Mouse (Mus musculus): ENCODE measurements around the gene Tnfrsf1b. TPM values are rescaled to one million over a fixed set of nuclear protein-coding genes. Genes with fewer than 3 reads are reported as not detected.

Gene Tnfrsf1b
- 2.6 TPM in 2 replicates for polyA plus RNA-seq (2016; fragmentation: Nextera tagmentation; extraction: Ambion mirVana)

GRCm38 (mm10) chr4:145246173-145247011, at the start of gene Tnfrsf1b:
TSS of gene Tnfrsf1b (minus strand) at chr4:145246870.
- under 1% methylated on average over 47 of the region's 47 CpGs for WGBS
- Histone ChIP-seq H3K27ac (replicated peaks) (no peak within 1 kb of the TSS), H3K27me3 (peaks cover 34% of the 10 kb centered on the region), H3K4me3 (peak within 1 kb of the TSS; percentile 43), H3K36me3 (no peaks in the 10 kb centered on the region), H3K9ac (replicated peaks) (peak within 1 kb of the TSS; percentile 46; the same call in 1 of the 2 replicates), H3K9me3 (no peaks in the 10 kb centered on the region), H3K4me2 (replicated peaks) (peak within 1 kb of the TSS; percentile 67), H3K4me1 (peaks cover 7% of the 10 kb centered on the region; the same call in 1 of the 2 replicates)
- ATAC-seq (ENCODE audit: low FRiP score, low read depth), result peak; percentile 70

- Histone ChIP-seq H3K4me3 (no peak overlapping the region), H3K9me3 (no peaks in the 10 kb centered on the region), H3K4me2 (replicated peaks) (no peak overlapping the region), H3K4me1 (no peaks in the 10 kb centered on the region), H3K27ac (replicated peaks) (no peak overlapping the region), H3K27me3 (no peaks in the 10 kb centered on the region), H3K36me3 (no peaks in the 10 kb centered on the region), H3K9ac (replicated peaks) (no peak overlapping the region)
- 53% methylated on average over 5 of the region's 5 CpGs for WGBS
- ATAC-seq (ENCODE audit: low FRiP score, low read depth), result no peak
Measured at GRCm38 (mm10) chr4:145295589-145296300, 49.1 kb upstream of the Tnfrsf1b start.

- H3K27ac ChIP-seq (replicated peaks), result no peak overlapping the region
- H3K36me3 ChIP-seq, result no peaks in the 10 kb centered on the region
- WGBS, result 84% methylated on average over 5 of the region's 5 CpGs
- no peak overlapping the region for H3K9ac ChIP-seq (replicated peaks)
- no peak overlapping the region for H3K4me2 ChIP-seq (replicated peaks)
- no peaks in the 10 kb centered on the region for H3K27me3 ChIP-seq
- no peak overlapping the region for H3K4me3 ChIP-seq
- ATAC-seq (ENCODE audit: low FRiP score, low read depth), result no peak
- H3K9me3 ChIP-seq, result no peaks in the 10 kb centered on the region
- no peaks in the 10 kb centered on the region for H3K4me1 ChIP-seq
Measured at GRCm38 (mm10) chr4:145294588-145294987, 47.9 kb upstream of the Tnfrsf1b start.

GRCm38 (mm10) chr4:145286369-145287120, 39.9 kb upstream of the Tnfrsf1b start:
- peak; percentile 75 for ATAC-seq (ENCODE audit: low FRiP score, low read depth)
- no peaks in the 10 kb centered on the region for H3K27me3 ChIP-seq
- no peaks in the 10 kb centered on the region for H3K9me3 ChIP-seq
- 55% methylated on average over 4 of the region's 4 CpGs for WGBS
- H3K36me3 ChIP-seq, result no peaks in the 10 kb centered on the region
- no peak overlapping the region for H3K9ac ChIP-seq (replicated peaks)
- no peaks in the 10 kb centered on the region for H3K4me1 ChIP-seq
- H3K4me2 ChIP-seq (replicated peaks), result no peak overlapping the region
- H3K27ac ChIP-seq (replicated peaks), result no peak overlapping the region
- H3K4me3 ChIP-seq, result no peak overlapping the region

- no peak for ATAC-seq (ENCODE audit: low FRiP score, low read depth)
- no peak overlapping the region for H3K4me2 ChIP-seq (replicated peaks)
- no peaks in the 10 kb centered on the region for H3K4me1 ChIP-seq
- H3K9me3 ChIP-seq, result no peaks in the 10 kb centered on the region
- H3K9ac ChIP-seq (replicated peaks), result no peak overlapping the region
- H3K27me3 ChIP-seq, result no peaks in the 10 kb centered on the region
- no peaks in the 10 kb centered on the region for H3K36me3 ChIP-seq
- no peak overlapping the region for H3K4me3 ChIP-seq
- WGBS, result 95% methylated on average over 4 of the region's 4 CpGs
- H3K27ac ChIP-seq (replicated peaks), result no peak overlapping the region
Measured at GRCm38 (mm10) chr4:145284675-145285074, 38.0 kb upstream of the Tnfrsf1b start.

GRCm38 (mm10) chr4:145283441-145283840, 36.8 kb upstream of the Tnfrsf1b start:
- no peak for ATAC-seq (ENCODE audit: low FRiP score, low read depth)
- no peaks in the 10 kb centered on the region for H3K27me3 ChIP-seq
- no peak overlapping the region for H3K9ac ChIP-seq (replicated peaks)
- H3K9me3 ChIP-seq, result no peaks in the 10 kb centered on the region
- no peaks in the 10 kb centered on the region for H3K36me3 ChIP-seq
- H3K4me1 ChIP-seq, result no peaks in the 10 kb centered on the region
- H3K27ac ChIP-seq (replicated peaks), result no peak overlapping the region
- WGBS, result 81% methylated on average over 6 of the region's 6 CpGs
- H3K4me2 ChIP-seq (replicated peaks), result no peak overlapping the region
- H3K4me3 ChIP-seq, result no peak overlapping the region

GRCm38 (mm10) chr4:145280966-145281365, 34.3 kb upstream of the Tnfrsf1b start:
- Histone ChIP-seq H3K4me2 (replicated peaks) (no peak overlapping the region), H3K4me1 (no peaks in the 10 kb centered on the region), H3K27me3 (no peaks in the 10 kb centered on the region), H3K4me3 (no peak overlapping the region), H3K9ac (replicated peaks) (no peak overlapping the region), H3K9me3 (no peaks in the 10 kb centered on the region), H3K36me3 (no peaks in the 10 kb centered on the region), H3K27ac (replicated peaks) (no peak overlapping the region)
- ATAC-seq (ENCODE audit: low FRiP score, low read depth), result no peak
- WGBS, result 84% methylated on average over 6 of the region's 6 CpGs

GRCm38 (mm10) chr4:145278724-145279370, 32.2 kb upstream of the Tnfrsf1b start:
- 76% methylated on average over 3 of the region's 3 CpGs for WGBS
- Histone ChIP-seq H3K27me3 (no peaks in the 10 kb centered on the region), H3K9me3 (no peaks in the 10 kb centered on the region), H3K4me1 (no peaks in the 10 kb centered on the region), H3K4me3 (no peak overlapping the region), H3K27ac (replicated peaks) (no peak overlapping the region), H3K36me3 (no peaks in the 10 kb centered on the region), H3K4me2 (replicated peaks) (no peak overlapping the region), H3K9ac (replicated peaks) (no peak overlapping the region)
- no peak for ATAC-seq (ENCODE audit: low FRiP score, low read depth)

GRCm38 (mm10) chr4:145278231-145278630, 31.6 kb upstream of the Tnfrsf1b start:
- no peak overlapping the region for H3K4me3 ChIP-seq
- no peaks in the 10 kb centered on the region for H3K27me3 ChIP-seq
- no peak for ATAC-seq (ENCODE audit: low FRiP score, low read depth)
- no peaks in the 10 kb centered on the region for H3K36me3 ChIP-seq
- no peaks in the 10 kb centered on the region for H3K9me3 ChIP-seq
- no peaks in the 10 kb centered on the region for H3K4me1 ChIP-seq
- no peak overlapping the region for H3K9ac ChIP-seq (replicated peaks)
- no peak overlapping the region for H3K4me2 ChIP-seq (replicated peaks)
- no peak overlapping the region for H3K27ac ChIP-seq (replicated peaks)
- WGBS, result 92% methylated on average over 2 of the region's 2 CpGs

GRCm38 (mm10) chr4:145276368-145277249, 29.9 kb upstream of the Tnfrsf1b start:
- H3K27ac ChIP-seq (replicated peaks), result no peak overlapping the region
- H3K36me3 ChIP-seq, result no peaks in the 10 kb centered on the region
- H3K9ac ChIP-seq (replicated peaks), result no peak overlapping the region
- H3K4me1 ChIP-seq, result no peaks in the 10 kb centered on the region
- no peak overlapping the region for H3K4me2 ChIP-seq (replicated peaks)
- no peak for ATAC-seq (ENCODE audit: low FRiP score, low read depth)
- H3K27me3 ChIP-seq, result no peaks in the 10 kb centered on the region
- 89% methylated on average over 6 of the region's 6 CpGs for WGBS
- H3K9me3 ChIP-seq, result no peaks in the 10 kb centered on the region
- no peak overlapping the region for H3K4me3 ChIP-seq

- Histone ChIP-seq H3K27ac (replicated peaks) (no peak overlapping the region), H3K9me3 (no peaks in the 10 kb centered on the region), H3K4me2 (replicated peaks) (no peak overlapping the region), H3K9ac (replicated peaks) (no peak overlapping the region), H3K36me3 (no peaks in the 10 kb centered on the region), H3K4me1 (no peaks in the 10 kb centered on the region), H3K27me3 (no peaks in the 10 kb centered on the region), H3K4me3 (no peak overlapping the region)
- no peak for ATAC-seq (ENCODE audit: low FRiP score, low read depth)
- 94% methylated on average over 5 of the region's 5 CpGs for WGBS
Measured at GRCm38 (mm10) chr4:145274887-145275286, 28.2 kb upstream of the Tnfrsf1b start.
